Mouse (Mus musculus) liver, adult 2 months (tissue): ENCODE measurements at regions not wholly inside any gene's neighbourhood (a gene's known extent, or its start where the extent isn't known, plus 50 kb on each side); places are given as distances from the start of the nearest gene placed in this dataset.

Source experiments
- CTCF ChIP-seq: fragments of 200-500 bp; IDR thresholded peaks from 2 replicates; pipeline ENCODE4 v1.5.1; 2011; ENCODE audit warnings: low read depth, low read length, control low read depth
- POLR2A ChIP-seq: fragments of 200-500 bp; IDR thresholded peaks from 2 replicates; pipeline ENCODE4 v1.6.1; 2011; ENCODE audit warnings: low read length, control low read depth; ENCODE audit not compliant: insufficient read depth; ENCODE audit errors: extremely low read depth

DNA sequence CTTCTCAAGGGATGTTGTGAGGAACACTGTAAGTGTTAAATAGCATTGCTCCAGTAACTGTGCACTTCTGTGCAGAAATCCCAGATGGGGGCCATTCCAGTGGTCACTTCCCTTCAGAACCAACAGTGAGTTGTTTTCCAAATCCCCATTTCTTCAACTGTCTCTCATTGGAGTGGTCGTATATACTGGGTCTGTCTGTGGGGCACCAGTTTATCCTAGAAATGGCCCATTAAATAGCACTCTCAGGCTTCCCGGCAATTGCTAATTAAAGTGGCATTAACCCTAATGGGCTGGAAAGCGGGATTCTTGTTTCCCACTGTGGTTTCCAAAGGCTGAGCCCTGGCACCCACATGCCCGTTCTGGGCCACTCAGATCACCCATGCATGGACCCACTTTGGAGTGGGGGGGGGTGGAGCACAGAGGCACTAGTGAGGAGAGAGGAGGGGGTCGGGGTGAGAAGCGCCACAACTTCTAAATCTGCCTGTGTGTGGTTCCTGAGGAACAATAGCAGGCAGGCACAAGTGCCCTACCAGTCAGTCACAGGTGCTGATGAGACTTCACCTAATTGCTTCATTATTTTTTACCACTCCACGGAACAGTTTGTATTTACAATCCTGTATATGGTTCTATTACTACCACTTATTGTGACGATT lies 78.1 kb downstream of the Fam204a start:
- TF ChIP-seq CTCF, result no peak
- TF ChIP-seq POLR2A, result no peak
